Mouse (Mus musculus) kidney, postnatal 4 days (tissue): ENCODE data around the gene Derl3.
"Not testable (repeated sequence)": the region's sequence is repeated elsewhere in the genome, so short reads cannot be mapped to it uniquely, and the experiment has no call there.

Experiments
- DNase-seq, 2 experiments: peaks; one replicate each; pipeline ENCODE4 v3.0.0; 2021; ENCODE audit warnings: mixed read lengths in 2 of 2

Derl3 gene

GRCm38 (mm10) chr10:75872915-75873542 lies 20.2 kb upstream of the Derl3 start:
- DNase-seq = peak; percentile 74 to 76

GRCm38 (mm10) chr10:75873543-75874170 lies 19.6 kb upstream of the Derl3 start:
- no peak for DNase-seq

- no peak for DNase-seq
Observed at GRCm38 (mm10) chr10:75878836-75879235, 14.4 kb upstream of the Derl3 start.

- DNase-seq = no peak
Observed at GRCm38 (mm10) chr10:75880351-75880750, 12.9 kb upstream of the Derl3 start.

GRCm38 (mm10) chr10:75880771-75881577 lies 12.2 kb upstream of the Derl3 start:
- no peak for DNase-seq

GRCm38 (mm10) chr10:75881578-75882432 lies 11.4 kb upstream of the Derl3 start:
- peak; percentile 64 to 78 for DNase-seq

- DNase-seq = no peak
Observed at GRCm38 (mm10) chr10:75882433-75883231, 10.6 kb upstream of the Derl3 start.

- peak; percentile 85 to 91 for DNase-seq
Observed at GRCm38 (mm10) chr10:75883232-75883552, 10.0 kb upstream of the Derl3 start.

- no peak for DNase-seq
Observed at GRCm38 (mm10) chr10:75884742-75885141, 8.5 kb upstream of the Derl3 start.

GRCm38 (mm10) chr10:75887504-75887903 lies 5.7 kb upstream of the Derl3 start:
- not testable (repeated sequence) for DNase-seq

GRCm38 (mm10) chr10:75889406-75890153 lies 3.6 kb upstream of the Derl3 start:
- peak in 1 of 2 experiments; percentile 44 for DNase-seq

GRCm38 (mm10) chr10:75894601-75895000 lies 1.4 kb downstream of the Derl3 start:
- DNase-seq = no peak

- DNase-seq = no peak
Observed at GRCm38 (mm10) chr10:75895730-75896129, 2.5 kb downstream of the Derl3 start.

GRCm38 (mm10) chr10:75896208-75896607 lies 3.0 kb downstream of the Derl3 start:
- DNase-seq = no peak

- peak; percentile 90 to 91 for DNase-seq
Observed at GRCm38 (mm10) chr10:75897373-75897772, 4.2 kb downstream of the Derl3 start.

- DNase-seq = no peak
Observed at GRCm38 (mm10) chr10:75898039-75898564, 4.9 kb downstream of the Derl3 start.

GRCm38 (mm10) chr10:75898846-75899245 lies 5.6 kb downstream of the Derl3 start:
- DNase-seq = peak in 1 of 2 experiments; percentile 21

- DNase-seq = no peak
Observed at GRCm38 (mm10) chr10:75904391-75904790, 11.2 kb downstream of the Derl3 start.

- no peak for DNase-seq
Observed at GRCm38 (mm10) chr10:75906882-75907281, 13.7 kb downstream of the Derl3 start.

GRCm38 (mm10) chr10:75910698-75911097 lies 17.5 kb downstream of the Derl3 start:
- no peak for DNase-seq

- no peak for DNase-seq
Observed at GRCm38 (mm10) chr10:75913013-75913589, 19.9 kb downstream of the Derl3 start.
